Mouse (Mus musculus): ENCODE data around the gene Fam83g. TPM values are rescaled to one million over a fixed set of nuclear protein-coding genes. Genes with fewer than 3 reads are reported as not detected.
A peak's percentile ranks its signal among the peaks of the same experiment; 100 is the strongest.

Gene Fam83g
- total RNA-seq, 2 experiments from 2014 or later = 0.14 TPM; not detected in 1

DNA sequence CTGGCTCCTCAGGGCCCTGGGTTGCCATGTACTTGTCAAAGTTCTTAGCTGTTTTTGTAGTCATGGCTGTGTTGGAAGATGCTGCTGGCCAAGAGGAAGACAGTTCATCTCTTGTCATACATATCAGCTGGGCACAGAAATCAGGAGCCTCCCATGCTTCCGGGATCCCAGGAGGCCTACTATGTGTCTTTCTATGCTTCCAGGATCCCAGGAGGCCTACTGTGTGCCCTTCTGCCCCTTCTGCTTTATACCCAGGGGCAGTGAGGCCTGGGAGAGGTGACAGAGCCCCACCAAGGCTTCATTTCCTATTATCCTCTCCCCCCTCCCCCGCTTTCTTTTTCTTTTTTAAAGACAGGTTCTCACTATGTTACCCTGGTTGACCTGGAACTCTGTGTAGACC lies 21.7 kb downstream of the Fam83g start:
- no peak for DNase-seq (ENCODE audit: low spot score)

DNA sequence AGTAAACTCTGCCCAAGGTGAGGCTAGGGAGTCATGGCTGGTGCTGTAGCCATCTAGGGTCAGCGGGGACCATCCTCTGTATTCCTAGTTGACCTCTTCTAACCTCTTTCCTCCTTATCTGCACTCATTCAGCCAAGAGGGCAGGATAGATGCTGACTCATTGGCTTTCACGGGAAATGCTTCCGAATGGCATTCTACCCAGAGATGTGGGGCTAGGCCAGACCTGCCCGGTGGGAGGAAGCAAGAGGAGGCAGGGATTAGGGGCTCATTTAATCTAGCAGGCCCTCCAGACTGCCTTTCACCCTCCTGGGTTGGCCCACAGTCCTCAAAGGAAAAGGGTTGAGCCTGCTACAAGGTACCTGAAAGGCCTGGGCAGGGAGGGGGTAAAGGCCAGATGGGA lies 22.3 kb downstream of the Fam83g start:
- DNase-seq (ENCODE audit: low spot score) = no peak
- intact Hi-C loops (cut with DNase I) = no loop called here

More for the DNA sequence above, 21.7 kb downstream of the Fam83g start:
- intact Hi-C loops (cut with DNase I) = no loop called here

GRCm38 (mm10) chr11:61708928-61709327 lies 25.0 kb downstream of the Fam83g start:
- intact Hi-C loops (cut with DNase I) = no loop called here
- no peak for DNase-seq (ENCODE audit: low spot score)

- intact Hi-C loops (cut with DNase I) = loop anchor here (5.0 to 10.0 kb wide), 3 partner anchors 201 to 609 kb away; no protein-coding TSS in a partner anchor
- DNase-seq (ENCODE audit: low spot score) = no peak
Observed at GRCm38 (mm10) chr11:61713157-61713855, 29.4 kb downstream of the Fam83g start.

DNA sequence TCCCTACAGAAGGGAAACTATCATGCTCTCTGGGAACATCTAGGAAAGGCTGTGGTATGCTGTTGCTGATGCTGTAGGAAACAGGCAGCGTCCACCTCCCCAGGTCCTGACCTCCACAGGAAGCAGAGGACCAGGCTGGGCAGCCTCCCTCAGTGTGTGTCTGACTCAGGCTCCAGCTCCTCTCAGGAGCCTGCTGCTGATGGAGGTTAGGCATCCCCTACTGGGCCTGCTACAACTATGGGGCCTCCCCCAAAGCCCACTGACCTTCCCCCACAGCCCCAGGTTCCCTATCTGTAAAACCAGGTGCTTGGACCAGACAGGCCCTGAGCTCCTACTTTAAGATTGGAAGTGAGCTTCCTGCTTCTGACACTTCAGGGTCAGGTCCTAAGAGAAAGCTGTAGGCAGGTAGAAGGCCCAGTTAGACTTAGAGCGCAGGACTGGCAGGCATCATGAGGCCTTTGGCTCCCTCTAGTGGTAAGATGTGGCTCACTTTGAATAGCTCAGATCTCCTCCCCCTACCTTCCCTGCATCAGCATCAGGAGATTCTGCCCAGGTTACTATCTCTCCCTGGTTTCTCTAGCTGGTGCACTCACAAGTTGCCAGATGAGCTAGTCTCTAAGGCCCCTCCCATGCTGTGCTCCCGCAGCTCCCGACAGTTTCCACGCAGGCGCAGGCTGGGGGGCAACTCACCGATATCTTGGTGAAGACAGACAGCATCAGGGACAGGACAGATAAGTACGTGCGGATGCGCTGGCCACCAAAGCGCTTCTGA lies 30.6 kb downstream of the Fam83g start:
- DNase-seq (ENCODE audit: low spot score) = peak; percentile 38
- intact Hi-C loops (cut with DNase I) = loop anchor here (1.0 to 10.0 kb wide), 5 partner anchors 48 to 610 kb away; no protein-coding TSS in a partner anchor

DNA sequence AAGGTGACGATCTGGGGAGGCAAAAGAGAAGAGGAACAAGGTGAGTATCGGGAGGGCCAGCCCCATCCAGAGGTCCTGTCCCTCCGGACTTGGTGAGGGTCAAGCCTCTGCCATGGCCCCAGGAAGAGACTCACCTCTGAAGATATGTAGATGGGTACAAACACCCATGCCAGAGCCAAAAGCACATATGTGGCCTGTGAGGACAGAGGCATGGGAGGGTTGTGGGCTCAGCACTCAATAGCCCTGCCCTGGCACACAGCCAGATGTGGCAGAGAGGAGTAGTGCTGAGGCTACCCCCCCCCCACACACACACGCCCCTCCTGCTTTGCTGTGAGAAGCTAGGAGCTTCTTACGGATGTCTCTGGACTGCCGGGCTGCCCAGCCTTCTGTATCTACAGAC lies 31.2 kb downstream of the Fam83g start:
- intact Hi-C loops (cut with DNase I) = loop anchor here (2.0 to 10.0 kb wide), 2 partner anchors 86 to 610 kb away; no protein-coding TSS in a partner anchor
- DNase-seq (ENCODE audit: low spot score) = no peak

- intact Hi-C loops (cut with DNase I) = loop anchor here (10.0 kb wide), 1 partner anchor 613 kb away; no protein-coding TSS in a partner anchor
- no peak for DNase-seq (ENCODE audit: low spot score)
Observed at GRCm38 (mm10) chr11:61717990-61718389, 34.1 kb downstream of the Fam83g start.

DNA sequence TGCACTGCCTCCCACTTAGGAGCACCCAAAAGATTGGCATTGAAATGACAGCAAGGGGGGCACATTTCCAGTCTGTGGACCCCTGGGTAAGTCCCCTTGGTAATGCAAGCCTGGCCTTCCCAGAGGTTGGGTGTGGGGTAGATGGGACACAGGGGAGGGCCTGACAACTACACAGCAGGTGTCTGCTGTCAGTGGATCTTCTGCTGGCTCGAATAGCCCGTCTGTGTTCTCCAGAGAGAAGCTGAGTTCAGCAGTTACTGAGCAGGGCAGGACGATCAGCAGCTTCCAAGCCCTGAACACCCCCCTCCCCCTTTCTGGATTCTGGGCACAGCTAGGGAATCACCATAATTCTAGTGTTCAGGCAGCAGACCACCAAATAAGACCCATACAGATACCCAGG lies 35.5 kb downstream of the Fam83g start:
- intact Hi-C loops (cut with DNase I) = loop anchor here (10.0 kb wide), 1 partner anchor 615 kb away; no protein-coding TSS in a partner anchor
- no peak for DNase-seq (ENCODE audit: low spot score)

DNA sequence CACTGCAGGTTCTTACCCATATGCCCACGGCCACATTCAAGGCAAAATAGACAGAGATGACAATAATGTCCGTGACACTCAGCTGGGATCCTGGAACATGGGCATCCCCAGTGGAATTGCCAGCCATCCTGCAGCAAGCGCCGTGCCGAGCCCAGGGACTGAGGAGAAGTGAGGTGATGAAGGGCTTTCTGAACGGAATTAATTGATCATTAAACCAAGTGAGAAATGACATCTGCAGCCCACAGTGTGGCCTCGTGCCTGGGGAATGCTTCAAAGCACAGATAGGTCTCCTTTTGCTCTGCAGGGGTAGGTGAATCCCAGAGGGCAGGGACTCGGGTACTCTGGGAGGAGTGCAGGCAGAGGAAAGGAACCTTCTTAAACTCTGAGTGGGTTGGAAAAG lies 35.9 kb downstream of the Fam83g start:
- DNase-seq (ENCODE audit: low spot score) = no peak
- intact Hi-C loops (cut with DNase I) = loop anchor here (10.0 kb wide), 1 partner anchor 615 kb away; no protein-coding TSS in a partner anchor

DNA sequence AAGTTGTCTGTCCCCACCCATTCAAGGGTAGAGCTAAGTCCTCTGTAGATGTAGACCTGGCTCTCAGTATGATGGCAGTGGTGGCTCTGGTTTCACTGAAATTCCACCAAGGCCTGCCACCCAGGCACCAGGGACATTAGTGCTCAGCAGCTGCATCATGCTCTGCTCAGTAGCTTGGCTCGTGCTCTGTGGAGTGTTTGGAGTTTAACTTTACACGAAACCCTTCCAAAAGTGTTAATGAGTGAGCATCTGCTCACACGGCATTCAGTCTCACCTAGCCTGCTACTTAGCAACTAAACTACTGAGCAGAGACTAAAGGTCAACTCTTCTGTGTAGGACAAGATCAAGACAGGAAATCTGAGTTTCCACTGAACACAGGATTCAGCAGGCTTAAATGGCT lies 36.7 kb downstream of the Fam83g start, which contains the start of gene Slc5a10:
Gene Slc5a10, minus strand, starts transcription at position 191 of the 400 bp plus-strand sequence.
- DNase-seq (ENCODE audit: low spot score) = no peak
- intact Hi-C loops (cut with DNase I) = no loop called here

DNA sequence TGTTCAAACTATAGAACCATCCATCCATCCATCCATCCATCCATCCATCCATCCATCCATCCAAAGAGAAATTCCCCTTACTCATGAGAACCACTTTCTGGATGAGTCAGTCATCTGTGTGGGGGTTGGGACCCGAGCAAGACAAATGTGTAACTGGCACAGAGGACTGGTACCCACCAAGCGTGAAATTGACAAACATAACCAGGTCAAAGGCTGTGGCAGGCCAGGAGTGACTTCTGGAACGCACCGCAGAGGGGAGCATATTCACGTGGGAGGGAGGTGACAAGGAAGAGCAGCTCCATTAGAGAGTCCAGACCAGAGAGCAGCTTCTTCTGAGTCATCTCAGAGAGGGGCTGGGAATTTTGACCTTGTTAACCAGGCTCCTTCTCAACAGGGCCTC lies 38.2 kb downstream of the Fam83g start:
- intact Hi-C loops (cut with DNase I) = no loop called here
- DNase-seq (ENCODE audit: low spot score) = no peak

GRCm38 (mm10) chr11:61728037-61728436 lies 44.1 kb downstream of the Fam83g start:
- DNase-seq (ENCODE audit: low spot score) = no peak

DNA sequence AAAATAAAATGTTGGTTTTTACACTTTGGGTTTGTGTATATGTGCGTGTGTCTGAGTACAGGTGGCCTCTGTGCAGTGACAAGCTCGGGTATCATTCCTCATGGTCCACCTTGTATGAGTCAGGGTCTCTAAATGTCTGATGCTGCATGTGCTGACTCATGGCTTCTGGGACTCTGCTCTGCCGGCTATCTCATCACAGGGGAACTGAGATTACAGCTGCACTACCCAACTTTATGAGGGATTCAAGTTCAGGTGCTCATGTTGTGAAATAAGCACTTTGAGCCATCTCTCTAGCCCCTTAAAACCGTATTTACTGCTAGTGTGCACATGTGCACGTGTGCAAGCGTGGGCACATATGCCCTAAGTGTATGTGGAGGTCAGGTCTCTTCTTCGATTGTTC lies 48.8 kb downstream of the Fam83g start:
- DNase-seq (ENCODE audit: low spot score) = no peak
- intact Hi-C loops (cut with DNase I) = no loop called here

More at GRCm38 (mm10) chr11:61728037-61728436, 44.1 kb downstream of the Fam83g start:
- intact Hi-C loops (cut with DNase I) = no loop called here

DNA sequence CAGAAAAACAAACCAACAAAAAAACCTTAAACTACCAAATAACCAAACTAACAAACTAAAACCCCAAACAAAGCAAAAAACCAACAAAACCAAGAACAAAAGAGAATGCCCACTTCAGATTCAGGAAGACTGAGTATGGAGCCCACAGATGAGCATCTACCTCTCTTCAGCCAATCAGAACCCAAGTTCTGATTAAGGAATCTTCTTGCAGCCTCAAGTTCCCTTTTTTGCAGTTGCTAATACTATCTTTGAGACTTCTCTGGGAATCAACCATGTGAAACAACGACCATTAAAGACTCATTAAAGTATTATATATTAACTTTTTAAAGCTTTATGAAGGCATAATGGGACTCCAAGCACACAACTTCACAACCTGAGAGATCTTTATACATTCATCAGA lies 53.4 kb downstream of the Fam83g start:
- DNase-seq (ENCODE audit: low spot score) = no peak
- intact Hi-C loops (cut with DNase I) = no loop called here

DNA sequence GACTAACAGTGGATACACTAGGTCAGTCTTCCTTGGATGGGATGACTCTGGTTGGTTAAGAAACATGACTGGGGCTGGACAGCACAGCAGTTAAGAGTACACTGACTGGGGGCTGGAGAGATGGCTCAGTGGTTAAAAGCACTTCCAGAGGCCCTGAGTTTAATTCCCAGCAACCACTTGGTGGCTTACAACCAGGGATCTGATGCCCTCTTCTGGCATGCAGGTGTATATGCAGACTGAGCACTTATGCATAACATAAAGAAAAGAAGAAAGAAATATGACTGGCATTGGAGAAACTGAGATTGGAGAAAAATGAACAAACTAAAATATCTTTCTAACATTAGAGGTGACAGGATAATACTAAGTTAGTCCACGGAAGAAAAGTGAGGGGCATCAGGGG lies 56.6 kb downstream of the Fam83g start:
- no peak for DNase-seq (ENCODE audit: low spot score)
- intact Hi-C loops (cut with DNase I) = no loop called here

- intact Hi-C loops (cut with DNase I) = no loop called here
- no peak for DNase-seq (ENCODE audit: low spot score)
Observed at GRCm38 (mm10) chr11:61743768-61744167, 59.9 kb downstream of the Fam83g start.

DNA sequence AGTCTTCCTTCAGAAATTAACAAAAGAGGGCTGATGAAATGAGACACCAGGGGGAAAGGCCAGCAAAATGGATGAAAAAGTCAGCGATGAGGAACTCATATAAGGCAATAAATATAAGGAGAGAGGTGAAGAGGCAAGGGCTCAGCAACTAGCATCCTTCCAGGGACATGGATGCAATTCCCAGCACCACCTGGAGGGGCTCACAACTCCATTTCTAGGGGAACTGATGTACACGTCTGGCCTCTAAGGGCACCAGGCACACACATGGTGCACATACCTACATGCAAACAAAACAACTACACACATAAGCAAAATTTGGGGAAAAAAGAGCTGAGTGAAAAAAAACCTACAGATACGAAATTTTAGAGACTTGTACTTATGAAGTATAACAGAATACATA lies 60.6 kb downstream of the Fam83g start:
- intact Hi-C loops (cut with DNase I) = no loop called here
- no peak for DNase-seq (ENCODE audit: low spot score)

DNA sequence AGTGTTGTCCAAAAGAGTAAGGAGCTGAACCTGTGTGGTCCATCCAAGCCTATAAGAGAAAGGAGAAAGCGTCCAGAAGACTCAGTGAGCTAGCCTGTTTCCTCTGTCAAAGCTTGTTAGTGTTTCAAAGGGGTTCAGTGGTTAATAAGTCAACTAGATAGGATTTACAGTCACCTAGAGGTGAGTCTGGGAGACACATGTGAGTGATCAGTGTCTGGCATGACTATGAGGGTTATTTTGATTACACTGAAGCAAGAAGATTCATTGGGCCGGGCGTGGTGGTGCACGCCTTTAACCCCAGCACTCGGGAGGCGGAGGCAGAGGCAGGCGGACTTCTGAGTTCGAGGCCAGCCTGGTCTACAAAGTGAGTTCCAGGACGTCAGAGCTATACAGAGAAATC lies 61.9 kb downstream of the Fam83g start:
- intact Hi-C loops (cut with DNase I) = no loop called here
- no peak for DNase-seq (ENCODE audit: low spot score)

- DNase-seq (ENCODE audit: low spot score) = no peak
Observed at GRCm38 (mm10) chr11:61747161-61747560, 63.3 kb downstream of the Fam83g start.

GRCm38 (mm10) chr11:61751612-61752011 lies 67.7 kb downstream of the Fam83g start:
- intact Hi-C loops (cut with DNase I) = no loop called here
- no peak for DNase-seq (ENCODE audit: low spot score)

More at GRCm38 (mm10) chr11:61747161-61747560, 63.3 kb downstream of the Fam83g start:
- intact Hi-C loops (cut with DNase I) = no loop called here

GRCm38 (mm10) chr11:61757151-61757550 lies 73.3 kb downstream of the Fam83g start:
- intact Hi-C loops (cut with DNase I) = no loop called here
- DNase-seq (ENCODE audit: low spot score) = no peak

Measured in heart, postnatal 25 days (tissue).